Mouse (Mus musculus): Measurements from ENCODE around the gene Aco1. TPM values are rescaled to one million over a fixed set of nuclear protein-coding genes. Genes with fewer than 3 reads are reported as not detected.
A peak's percentile ranks its signal among the peaks of the same experiment; 100 is the strongest.
"Not testable (repeated sequence)": the region's sequence is repeated elsewhere in the genome, so short reads cannot be mapped to it uniquely, and the experiment has no call there.

Aco1 gene
- total RNA-seq (2021) = 100 to 1,000 TPM; 130 to 174 TPM
- long read RNA-seq, experiment 1, transcript Aco1-201 (21 exons, 3,832 nt) = major isoform, 188 of 230 reads
- long read RNA-seq, experiment 1, partial matches to known transcripts = 31 of 230 reads
- long read RNA-seq, experiment 1, other reads (novel, unspliced or antisense) = 11 of 230 reads
- long read RNA-seq, experiment 2, transcript Aco1-201 (21 exons, 3,832 nt) = major isoform, 160 of 203 reads
- long read RNA-seq, experiment 2, partial matches to known transcripts = 35 of 203 reads
- long read RNA-seq, experiment 2, other reads (novel, unspliced or antisense) = 8 of 203 reads

- DNase-seq = peak; percentile 99
Observed at GRCm38 (mm10) chr4:40142743-40143532, at the start of gene Aco1. Gene Aco1 (plus strand): TSS chr4:40143081.

DNA sequence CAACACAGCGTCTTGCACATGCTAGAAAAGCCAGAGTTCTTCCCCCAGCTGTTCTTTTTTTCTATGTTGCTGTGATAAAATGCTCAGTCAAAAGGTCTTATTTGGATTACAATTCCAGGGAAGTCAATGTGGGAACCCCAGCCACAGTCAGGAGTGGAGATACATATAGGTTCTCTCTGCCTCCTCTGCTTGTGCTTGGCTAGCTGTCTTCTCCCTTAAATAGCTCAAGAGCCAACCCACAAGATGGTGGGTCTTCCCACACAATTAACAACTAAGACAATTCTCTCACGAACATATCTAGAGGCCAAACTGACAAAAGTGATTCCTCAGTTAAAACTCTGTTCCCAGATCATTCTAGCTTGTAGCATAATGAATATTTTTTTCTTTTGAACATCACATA is 47.9 kb upstream of the Aco1 start:
- no peak for DNase-seq

DNA sequence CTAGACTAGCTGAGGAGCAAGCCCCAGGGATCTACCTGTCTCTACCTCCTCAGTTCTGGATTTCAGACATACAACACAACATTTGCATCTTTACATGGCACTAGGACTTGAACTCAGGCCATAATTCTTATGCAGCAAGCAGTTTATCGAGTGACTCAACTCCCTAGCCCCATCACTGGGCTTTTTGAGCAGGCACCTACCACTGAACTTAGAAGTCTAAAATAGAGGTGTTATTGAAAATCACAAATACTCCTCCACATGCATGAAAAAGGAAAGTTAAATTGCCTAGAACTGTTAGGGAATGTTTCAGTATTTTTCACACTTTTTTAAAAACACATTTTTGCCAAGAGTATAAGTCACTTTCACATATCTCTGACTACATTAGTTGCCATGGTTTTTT is 39.9 kb upstream of the Aco1 start:
- DNase-seq = no peak

DNA sequence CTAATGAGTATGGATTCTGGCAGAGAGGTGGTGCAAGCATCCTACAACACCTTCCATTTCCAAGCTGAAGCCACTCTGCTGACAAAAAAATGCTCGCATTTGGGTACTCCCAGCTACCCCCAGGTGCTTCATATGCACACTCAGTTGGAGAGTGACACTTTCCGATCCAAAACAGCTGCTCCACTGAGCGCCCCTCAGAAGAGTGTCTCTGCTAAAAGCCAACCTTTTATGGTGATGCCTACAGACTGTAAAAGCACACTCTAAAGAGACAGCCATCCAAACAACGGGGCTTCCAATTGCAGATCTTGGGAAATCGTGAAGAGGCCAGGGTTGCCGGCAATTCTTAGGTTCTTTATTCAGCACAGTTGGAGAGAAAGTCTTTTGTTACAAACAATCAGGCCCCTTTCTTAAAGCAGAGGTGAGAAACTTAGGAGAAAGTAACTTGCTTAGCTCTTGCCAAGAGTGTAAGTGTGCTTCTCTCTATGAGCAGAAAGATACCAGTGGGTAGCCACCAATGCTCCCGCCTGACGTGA is 36.8 kb upstream of the Aco1 start:
- no peak for DNase-seq

DNA sequence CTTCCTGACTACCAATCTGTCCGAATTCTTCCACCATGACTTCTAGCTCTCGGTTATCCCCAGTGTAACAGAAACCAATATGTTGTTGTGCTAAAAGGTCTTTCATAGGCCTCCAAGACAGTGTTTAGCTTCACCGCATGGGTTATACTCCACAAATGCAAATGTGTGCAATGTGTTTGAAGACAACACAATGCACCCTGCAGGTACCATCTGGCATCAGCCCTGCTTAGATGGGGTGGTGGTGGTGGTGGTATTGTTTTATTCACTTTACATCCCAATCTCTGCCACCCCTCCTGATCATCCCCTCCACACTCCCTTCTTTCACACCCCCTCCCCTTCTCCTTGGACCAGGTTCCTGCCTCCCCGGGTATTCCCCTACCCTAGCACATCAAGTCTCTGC is 34.9 kb upstream of the Aco1 start:
- no peak for DNase-seq

GRCm38 (mm10) chr4:40113173-40113572 is 29.7 kb upstream of the Aco1 start:
- no peak for DNase-seq

DNA sequence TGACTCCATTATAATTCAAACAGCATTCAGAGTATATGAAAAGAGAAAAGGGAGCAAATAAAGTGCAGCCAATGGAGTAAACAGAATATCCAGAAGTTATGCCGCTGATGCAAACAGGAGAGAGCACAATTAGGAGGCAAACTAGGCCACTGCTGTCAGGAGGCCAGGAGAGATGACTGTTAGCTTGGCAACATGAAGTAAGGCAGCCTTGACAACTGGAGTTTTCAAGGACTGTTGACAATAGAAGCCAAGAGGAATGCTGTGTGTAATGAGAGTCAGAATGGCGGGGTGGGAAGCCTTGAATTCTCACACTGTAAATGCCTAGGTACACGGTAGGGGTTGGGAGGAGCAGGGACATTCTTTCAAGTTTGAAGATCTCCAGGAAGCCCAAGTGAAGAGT is 21.7 kb upstream of the Aco1 start:
- peak; percentile 73 for DNase-seq

DNA sequence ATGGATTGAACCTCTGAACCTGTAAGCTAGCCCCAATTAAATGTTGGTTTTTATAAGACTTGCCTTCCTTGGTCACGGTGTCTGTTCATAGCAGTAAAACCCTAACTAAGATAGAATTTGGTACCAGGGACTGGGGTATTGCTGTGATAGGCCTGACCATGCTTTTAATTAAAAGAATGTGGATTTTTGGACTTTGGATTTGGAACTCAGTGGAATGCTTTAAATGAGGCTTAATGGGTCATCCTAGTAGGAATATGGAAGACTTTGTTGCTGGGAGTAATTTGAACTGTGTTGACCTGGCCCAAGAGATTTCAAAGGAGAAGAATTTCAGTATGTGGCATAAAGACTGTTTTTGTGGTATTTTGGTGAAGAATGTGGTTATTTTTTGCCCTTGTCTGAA is 20.6 kb upstream of the Aco1 start:
- not testable (repeated sequence) for DNase-seq

GRCm38 (mm10) chr4:40134468-40135102 is 8.3 kb upstream of the Aco1 start:
- peak; percentile 89 for DNase-seq

DNA sequence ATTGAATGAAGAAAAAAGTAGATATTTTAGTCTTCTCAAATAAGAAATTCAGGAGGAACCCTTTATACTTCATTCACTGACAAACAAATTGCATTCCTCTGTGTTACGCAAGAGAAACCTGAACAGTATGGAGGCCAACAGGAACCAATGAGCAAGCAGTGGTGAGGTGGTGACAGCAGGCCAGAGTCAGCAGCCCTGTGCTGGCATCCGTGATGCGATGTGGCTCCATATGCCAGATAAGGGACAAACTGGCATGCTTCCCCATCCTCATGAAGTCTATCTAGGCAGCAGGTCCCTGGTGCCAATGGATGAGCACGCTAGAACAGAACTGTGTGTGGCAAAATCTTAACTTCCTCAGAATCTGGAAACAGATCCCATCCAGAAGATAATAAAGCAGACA is 6.4 kb upstream of the Aco1 start:
- no peak for DNase-seq

GRCm38 (mm10) chr4:40139663-40140255 is 3.1 kb upstream of the Aco1 start:
- DNase-seq = no peak

GRCm38 (mm10) chr4:40143533-40143871 is 621 bp downstream of the Aco1 start:
- DNase-seq = no peak

GRCm38 (mm10) chr4:40144543-40144942 is 1.7 kb downstream of the Aco1 start:
- DNase-seq = no peak

- no peak for DNase-seq
Observed at GRCm38 (mm10) chr4:40144981-40145380, 2.1 kb downstream of the Aco1 start.

DNA sequence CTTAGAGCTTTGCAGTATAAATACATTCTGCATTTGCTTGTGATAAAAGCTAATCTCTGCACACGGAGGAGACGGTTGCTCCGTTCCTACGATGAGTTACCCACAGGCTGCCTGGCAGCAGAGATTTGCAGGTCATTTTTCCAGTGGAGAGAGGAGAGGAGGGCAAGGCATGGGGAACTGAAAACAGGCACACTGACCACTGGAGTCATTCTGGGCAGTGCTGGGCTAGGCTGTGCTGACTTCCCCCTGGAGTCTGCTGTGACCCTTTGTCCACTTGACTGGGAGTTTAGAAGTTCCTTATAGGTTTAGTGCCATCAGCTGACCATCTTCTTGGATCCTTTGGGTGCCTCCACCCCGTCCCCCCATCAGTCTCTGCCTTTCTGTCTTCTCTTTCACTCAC is 5.4 kb downstream of the Aco1 start:
- DNase-seq = no peak

GRCm38 (mm10) chr4:40150046-40150445 is 7.2 kb downstream of the Aco1 start:
- peak; percentile 24 for DNase-seq

DNA sequence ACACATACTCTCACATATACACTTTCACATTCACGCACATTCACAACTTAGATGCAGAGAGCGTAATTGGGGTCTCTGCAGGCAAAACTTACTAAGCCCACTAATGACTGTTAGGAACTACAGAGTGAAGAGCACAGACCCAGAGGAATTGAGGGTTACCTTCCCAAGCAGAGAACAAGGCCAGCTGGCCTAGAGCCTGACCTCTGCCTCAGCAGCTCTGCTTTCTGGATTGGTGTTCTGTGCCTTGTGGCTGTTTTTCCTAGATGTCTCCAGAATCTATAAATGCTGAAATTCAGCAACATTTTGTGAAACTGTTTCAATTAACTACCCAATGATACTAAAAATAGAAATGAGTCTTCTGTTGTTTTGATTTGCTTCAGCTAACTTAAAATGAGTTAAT is 9.9 kb downstream of the Aco1 start:
- peak; percentile 59 for DNase-seq

DNA sequence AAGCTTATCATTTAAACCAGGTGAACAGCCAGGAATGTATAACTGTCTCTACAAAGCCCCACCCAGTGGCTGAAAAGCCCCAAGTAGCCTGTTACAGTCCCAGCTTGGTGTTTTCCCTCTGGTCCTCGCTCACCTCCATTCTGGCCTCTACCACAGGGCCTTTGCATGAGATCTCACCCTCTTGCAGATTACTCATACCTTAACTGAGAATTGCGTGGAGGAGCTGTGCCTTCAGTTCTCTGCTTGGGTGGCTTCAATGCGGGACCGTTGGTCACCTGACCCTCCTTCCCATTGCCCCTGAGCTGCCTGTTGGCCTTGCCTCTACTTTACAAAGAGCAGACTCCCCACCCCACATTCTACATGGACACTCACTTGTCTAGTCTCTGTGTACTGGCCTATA is 10.6 kb downstream of the Aco1 start:
- DNase-seq = no peak

- DNase-seq = no peak
Observed at GRCm38 (mm10) chr4:40154751-40155150, 11.9 kb downstream of the Aco1 start.

- no peak for DNase-seq
Observed at GRCm38 (mm10) chr4:40155467-40155999, 12.7 kb downstream of the Aco1 start.

- DNase-seq = peak; percentile 80
Observed at GRCm38 (mm10) chr4:40156153-40156552, 13.3 kb downstream of the Aco1 start.

Measured in adrenal gland, postnatal 10 days (tissue).